Mouse (Mus musculus) heart, postnatal 0 days (tissue): ENCODE results near the gene Fhl1. TPM values are rescaled to one million over a fixed set of nuclear protein-coding genes. Genes with fewer than 3 reads are reported as not detected.

Source experiments
- ATAC-seq: fragments of 200-750 bp; cut with Nextera tagmentation; 2 replicates; pipeline ENCODE4 v1.8.0; 2017; ENCODE audit warnings: low read depth, moderate number of reproducible peaks, moderate library complexity; ENCODE audit not compliant: insufficient read depth
- DNase-seq: peaks from one replicate; pipeline ENCODE4 v3.0.0-alpha.2; 2016; ENCODE audit warnings: low spot score
- H3K27ac ChIP-seq: fragments of 300-500 bp; sonication (generic); 2 replicates; pipeline ENCODE4 v1.5.1; 2014; ENCODE audit warnings: low read depth, mild to moderate bottlenecking
- H3K27me3 ChIP-seq: fragments of 300-500 bp; sonication (generic); 2 replicates; pipeline ENCODE4 v1.6.1; 2014; ENCODE audit warnings: low read length, mixed read lengths; ENCODE audit not compliant: control insufficient read depth, insufficient read depth
- H3K36me3 ChIP-seq: fragments of 300-500 bp; sonication (generic); replicated peaks from 2 replicates; pipeline ENCODE4 v1.6.1; 2014; ENCODE audit warnings: low read length, mixed read lengths; ENCODE audit not compliant: control insufficient read depth, insufficient read depth
- H3K4me1 ChIP-seq: fragments of 300-500 bp; sonication (generic); 2 replicates; pipeline ENCODE4 v1.6.1; 2014; ENCODE audit warnings: antibody characterized with exemption; ENCODE audit not compliant: control insufficient read depth, insufficient read depth
- H3K4me2 ChIP-seq: fragments of 300-500 bp; sonication (generic); 2 replicates; pipeline ENCODE4 v1.6.1; 2014; ENCODE audit warnings: low read depth, mild to moderate bottlenecking, low read length, moderate library complexity
- H3K4me3 ChIP-seq: fragments of 300-500 bp; sonication (generic); 2 replicates; pipeline ENCODE4 v1.5.1; 2014; ENCODE audit warnings: low read depth, low read length
- H3K9ac ChIP-seq: fragments of 300-500 bp; sonication (generic); replicated peaks from 2 replicates; pipeline ENCODE4 v1.6.1; 2014; ENCODE audit warnings: low read depth, low read length, mixed read lengths
- H3K9me3 ChIP-seq: fragments of 300-500 bp; sonication (generic); replicated peaks from 2 replicates; pipeline ENCODE4 v1.6.1; 2016; ENCODE audit warnings: low read length; ENCODE audit not compliant: control insufficient read depth
- CTCF ChIP-seq: IDR thresholded peaks from 2 replicates; pipeline ENCODE4 v1.5.1; 2016; ENCODE audit warnings: antibody characterized with exemption, control low read depth, low read depth
- EP300 ChIP-seq: IDR thresholded peaks from 2 replicates; pipeline ENCODE4 v1.6.1; 2016; ENCODE audit warnings: antibody characterized with exemption, low read depth
- WGBS: fragments of 180-500 bp; shearing (Covaris S2); extraction: QIAGEN DNeasy Blood & Tissue Kit; methylation state at CpG from one replicate; pipeline ENCODE4 v1.1.7; 2014; 5-methylcytosine and 5-hydroxymethylcytosine counted together
- polyA plus RNA-seq: library from polyadenylated mRNA; unstranded; fragments of >200 nt; fragmentation: Nextera tagmentation; extraction: Ambion mirVana; gene quantifications from 2 replicates; pipeline ENCODE4 v1.2.1, GENCODE M21; 2015
- total RNA-seq: library from RNA; depleted of rRNA; stranded (reverse); fragments of >200 nt; gene quantifications from 2 replicates; pipeline ENCODE4 v1.2.3, GENCODE M21; 2014; ENCODE audit warnings: low replicate concordance

The Fhl1 gene
- total and polyA plus RNA-seq, 2 experiments from 2014 or later, result 189 to 297 TPM

GRCm38 (mm10) chrX:56752144-56752543 lies 20.6 kb downstream of the Fhl1 start:
- no peak overlapping the region for H3K27ac ChIP-seq
- DNase-seq (no peak), ATAC-seq (no peak)
- H3K36me3 ChIP-seq, result no peaks in the 10 kb centered on the region
- 55% methylated on average over 6 of the region's 6 CpGs for WGBS
- TF ChIP-seq EP300 (no peak), CTCF (no peak)
- no peaks in the 10 kb centered on the region for H3K9me3 ChIP-seq
- H3K9ac ChIP-seq, result no peak overlapping the region
- peaks cover 4% of the 10 kb centered on the region for H3K4me1 ChIP-seq
- no peak overlapping the region for H3K4me3 ChIP-seq
- no peak overlapping the region for H3K4me2 ChIP-seq
- no peaks in the 10 kb centered on the region for H3K27me3 ChIP-seq

GRCm38 (mm10) chrX:56753317-56754289 lies 22.0 kb downstream of the Fhl1 start:
- Histone ChIP-seq H3K4me2 (no peak overlapping the region), H3K4me1 (peaks cover 4% of the 10 kb centered on the region), H3K4me3 (no peak overlapping the region), H3K27me3 (no peaks in the 10 kb centered on the region), H3K36me3 (no peaks in the 10 kb centered on the region), H3K9me3 (no peaks in the 10 kb centered on the region), H3K27ac (no peak overlapping the region), H3K9ac (no peak overlapping the region)
- 45% methylated on average over 8 of the region's 8 CpGs for WGBS
- ATAC-seq (no peak), DNase-seq (no peak)
- TF ChIP-seq EP300 (no peak), CTCF (no peak)

- H3K4me1 ChIP-seq, result peaks cover 4% of the 10 kb centered on the region
- no peak overlapping the region for H3K4me3 ChIP-seq
- no peaks in the 10 kb centered on the region for H3K36me3 ChIP-seq
- H3K27ac ChIP-seq, result no peak overlapping the region
- TF ChIP-seq EP300 (no peak), CTCF (peak; percentile 55)
- no peaks in the 10 kb centered on the region for H3K9me3 ChIP-seq
- WGBS, result 8% methylated on average over 2 of the region's 2 CpGs
- H3K27me3 ChIP-seq, result no peaks in the 10 kb centered on the region
- no peak overlapping the region for H3K4me2 ChIP-seq
- 0 out of 2 replicates have a peak, but pooled peaks have one; percentile 44 for ATAC-seq
- DNase-seq, result no peak
- H3K9ac ChIP-seq, result no peak overlapping the region
Measured at GRCm38 (mm10) chrX:56755646-56756045, 24.1 kb downstream of the Fhl1 start.

DNA sequence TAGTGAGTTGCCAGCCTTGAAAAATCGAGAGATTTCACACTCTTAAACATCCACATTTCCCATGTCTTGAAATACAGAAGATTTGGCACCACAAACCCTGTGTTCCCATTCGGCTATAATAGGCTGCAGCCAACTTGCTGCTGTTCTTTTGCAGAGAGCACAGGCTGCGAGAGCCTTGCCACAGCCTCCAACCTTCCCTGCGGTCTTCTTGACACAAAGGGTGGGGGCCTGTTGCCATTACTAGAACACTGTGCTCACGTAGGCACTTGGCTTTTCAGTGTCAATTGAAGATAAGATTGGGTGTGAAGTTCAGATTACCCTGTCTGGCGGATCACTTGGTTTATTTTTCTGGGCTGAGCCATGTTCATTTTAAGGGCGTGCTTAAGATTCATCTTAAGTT lies 24.8 kb downstream of the Fhl1 start:
- Histone ChIP-seq H3K27ac (no peak overlapping the region), H3K4me2 (no peak overlapping the region)
- TF ChIP-seq CTCF (no peak), EP300 (no peak)

GRCm38 (mm10) chrX:56760257-56760760 lies 28.7 kb downstream of the Fhl1 start:
- no peak overlapping the region for H3K4me3 ChIP-seq
- DNase-seq (no peak), ATAC-seq (no peak)
- H3K27me3 ChIP-seq, result no peaks in the 10 kb centered on the region
- no peak overlapping the region for H3K9ac ChIP-seq
- 67% methylated on average over 3 of the region's 3 CpGs for WGBS
- no peak overlapping the region for H3K27ac ChIP-seq
- no peaks in the 10 kb centered on the region for H3K36me3 ChIP-seq
- TF ChIP-seq CTCF (no peak), EP300 (no peak)
- H3K9me3 ChIP-seq, result no peaks in the 10 kb centered on the region
- no peak overlapping the region for H3K4me2 ChIP-seq
- no peaks in the 10 kb centered on the region; the same call in 1 of the 2 replicates for H3K4me1 ChIP-seq

More for the DNA sequence above, 24.8 kb downstream of the Fhl1 start:
- ATAC-seq (no peak), DNase-seq (no peak)
- Histone ChIP-seq H3K4me3 (no peak overlapping the region), H3K4me1 (peaks cover 4% of the 10 kb centered on the region), H3K9me3 (no peaks in the 10 kb centered on the region), H3K27me3 (no peaks in the 10 kb centered on the region), H3K36me3 (no peaks in the 10 kb centered on the region), H3K9ac (no peak overlapping the region)
- WGBS, result 44% methylated on average over 7 of the region's 7 CpGs
